Mouse (Mus musculus) gastrocnemius, postnatal 14 days (tissue): Measurements from ENCODE around the gene Srpx. TPM values are rescaled to one million over a fixed set of nuclear protein-coding genes. Genes with fewer than 3 reads are reported as not detected.

Experiments
- DNase-seq: peaks from one replicate; pipeline ENCODE4 v3.0.0; 2021; ENCODE audit warnings: mixed read lengths
- intact Hi-C: fragments of 180-260 bp; cut with DNase I; formaldehyde crosslinking; loops from one replicate; pipeline ENCODE4 v1.15.1; 2025; ENCODE audit warnings: low total_unique reads
- total RNA-seq, 2 experiments: library from RNA; stranded (reverse); gene quantifications; 2 replicates each; pipeline ENCODE4 v1.2.3; 2021

The Srpx gene
- total RNA-seq, 2 experiments from 2014 or later = 14.1 to 14.2 TPM

DNA sequence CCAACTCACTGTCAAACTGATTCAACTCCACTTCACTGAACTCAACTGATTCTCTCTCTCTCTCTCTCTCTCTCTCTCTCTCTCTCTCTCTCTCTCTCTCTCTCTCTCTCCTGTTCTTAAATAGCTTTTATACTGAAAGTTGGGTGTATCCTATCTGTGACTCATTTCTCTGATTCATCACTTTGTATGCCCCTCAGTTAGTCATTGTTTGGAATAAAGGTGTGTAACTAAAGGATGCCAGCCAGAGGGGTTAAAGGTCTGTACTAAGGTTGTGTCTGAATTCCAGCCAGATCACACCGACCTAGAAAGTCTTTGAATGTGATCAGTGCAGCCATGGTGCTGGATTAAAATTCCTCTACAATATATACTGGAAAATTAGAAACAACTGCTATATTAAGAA lies 116.8 kb downstream of the Srpx start:
- intact Hi-C loops = no loop called here

More for the DNA sequence above, 116.8 kb downstream of the Srpx start:
- no peak for DNase-seq

Other genes with a start within 250 kb of the Srpx start
- gene Sytl5, start 232.1 kb downstream of the Srpx start, total RNA-seq = under 1 TPM; 0.09 to 0.27 TPM
- 1 to 10 TPM; 2.0 to 2.1 TPM for gene Rpgr, start 99.2 kb upstream of the Srpx start, total RNA-seq
- gene Otc, start 134.6 kb upstream of the Srpx start, total RNA-seq = not detected